Mouse (Mus musculus) CH12.LX (cell line): ENCODE results near the gene Trpt1. TPM values are rescaled to one million over a fixed set of nuclear protein-coding genes. Genes with fewer than 3 reads are reported as not detected.

Experiments
- DNase-seq: peaks from one replicate; pipeline ENCODE4 v3.0.0-alpha.2; 2013; ENCODE audit errors: extremely low read depth
- H3K27ac ChIP-seq: 2 replicates; pipeline ENCODE4 v1.5.1; 2012; ENCODE audit warnings: low read depth, mild to moderate bottlenecking, control low read depth, moderate library complexity; ENCODE audit not compliant: insufficient read depth
- H3K27me3 ChIP-seq: replicated peaks from 2 replicates; pipeline ENCODE3; 2012; ENCODE audit warnings: inconsistent platforms
- H3K36me3 ChIP-seq, 2 experiments: replicated peaks in 1 of 2; 2 replicates each; pipeline versions ENCODE3 to v1.6.1; 2012; ENCODE audit warnings: inconsistent platforms in 1 of 2, low read length in 1 of 2, mild to moderate bottlenecking in 1 of 2, mixed read lengths in 1 of 2, moderate library complexity in 1 of 2; ENCODE audit not compliant: control insufficient read depth in 1 of 2, insufficient read depth in 1 of 2
- H3K4me1 ChIP-seq, 2 experiments: 2 replicates each; pipeline ENCODE4 v1.6.1; 2012; ENCODE audit warnings: inconsistent platforms in 1 of 2, moderate library complexity in 1 of 2; ENCODE audit not compliant: insufficient read depth in 2 of 2, control insufficient read depth in 1 of 2
- H3K4me2 ChIP-seq: 2 replicates; pipeline ENCODE4 v1.6.1; 2012; ENCODE audit warnings: low read depth, mild to moderate bottlenecking, control low read depth; ENCODE audit not compliant: poor library complexity, insufficient read depth, severe bottlenecking
- H3K4me3 ChIP-seq, 3 experiments: fragments of 150-350 bp in 1 of 3; sonication (generic) in 1 of 3; replicated peaks in 1 of 3; 2 replicates each; pipeline versions ENCODE3 to v1.5.1; 2011 to 2012; ENCODE audit warnings: low read depth in 2 of 3, low read length in 2 of 3, mild to moderate bottlenecking in 2 of 3, moderate library complexity in 2 of 3, control low read depth in 1 of 3, improper control_type of control experiment in 1 of 3, inconsistent platforms in 1 of 3, mixed read lengths in 1 of 3; ENCODE audit not compliant: poor library complexity in 1 of 3
- H3K79me2 ChIP-seq: replicated peaks from 2 replicates; pipeline ENCODE4 v1.6.1; 2012; ENCODE audit warnings: mild to moderate bottlenecking, moderate library complexity; ENCODE audit not compliant: control insufficient read depth, poor library complexity, insufficient read depth, severe bottlenecking; ENCODE audit errors: extremely low read depth
- H3K9ac ChIP-seq: 2 replicates; pipeline ENCODE4 v1.6.1; 2012; ENCODE audit warnings: low read depth, mild to moderate bottlenecking, control low read depth, moderate library complexity; ENCODE audit not compliant: insufficient read depth
- H3K9me3 ChIP-seq: replicated peaks from 2 replicates; pipeline ENCODE3; 2012; ENCODE audit warnings: low read length, inconsistent platforms, mixed read lengths
- JUND ChIP-seq: conservative IDR thresholded peaks from 2 replicates; pipeline ENCODE4 v1.6.1; 2011; ENCODE audit warnings: low read depth, low read length, improper control_type of control experiment
- MAFK ChIP-seq: IDR thresholded peaks from 2 replicates; pipeline ENCODE4 v1.6.1; 2011; ENCODE audit warnings: low read length, improper control_type of control experiment; ENCODE audit not compliant: insufficient replicate concordance
- MAZ ChIP-seq: IDR thresholded peaks from 2 replicates; pipeline ENCODE4 v1.6.1; 2012; ENCODE audit warnings: low read depth, mild to moderate bottlenecking, inconsistent platforms, low read length, improper control_type of control experiment, moderate library complexity
- MXI1 ChIP-seq: IDR thresholded peaks from 2 replicates; pipeline ENCODE4 v1.6.1; 2011; ENCODE audit warnings: mild to moderate bottlenecking, low read depth, low read length, improper control_type of control experiment
- NELFE ChIP-seq: IDR thresholded peaks from 2 replicates; pipeline ENCODE4 v1.6.1; 2011; ENCODE audit warnings: low read depth, low read length, improper control_type of control experiment
- ZKSCAN1 ChIP-seq: IDR thresholded peaks from 2 replicates; pipeline ENCODE4 v1.6.1; 2012; ENCODE audit warnings: low read depth, inconsistent platforms, low read length, improper control_type of control experiment, borderline replicate concordance
- ZNF384 ChIP-seq: IDR thresholded peaks from 2 replicates; pipeline ENCODE4 v1.6.1; 2012; ENCODE audit warnings: low read depth, low read length, improper control_type of control experiment, inconsistent platforms
- dilution Hi-C: fragments of 300-500 bp; cut with MboI; formaldehyde crosslinking; loops from 2 replicates; pipeline ENCODE4 v1.14.3; 2020; ENCODE audit warnings: low sequenced_read_pairs; ENCODE audit not compliant: extremely low pct_unique_long_range_greater_than_20kb, extremely low pct_ligation_motif_present
- in situ Hi-C: fragments of 300-500 bp; cut with MboI; formaldehyde crosslinking; loops from 3 replicates; pipeline ENCODE4 v1.14.3; 2019; ENCODE audit warnings: low sequenced_read_pairs, low pct_ligation_motif_present, low pct_unique_long_range_greater_than_20kb, mixed read lengths
- polyA plus RNA-seq: library from polyadenylated mRNA; unstranded; fragments of >175 nt; gene quantifications from 2 replicates; pipeline ENCODE4 v1.2.1, GENCODE M21; 2012; ENCODE audit warnings: low read depth; ENCODE audit not compliant: insufficient read length
- total RNA-seq, 2 experiments: library from RNA; depleted of rRNA; stranded (reverse); fragments of 300-350 nt in 1 of 2; fragments of >200 nt in 1 of 2; gene quantifications; 2 replicates each; pipeline ENCODE4 v1.2.3; 2012 to 2014

The Trpt1 gene
- total and polyA plus RNA-seq, 3 experiments = 3.1 to 4.7 (median 3.4) TPM

- no peak overlapping the region for H3K9ac ChIP-seq
- in situ Hi-C loops = no loop called here
- no peak overlapping the region for H3K4me3 ChIP-seq
- peaks cover 2% of the 10 kb centered on the region; the same call in 1 of the 2 replicates for H3K79me2 ChIP-seq
- TF ChIP-seq ZKSCAN1 (no peak), MAFK (no peak)
- peaks cover 12 to 39% of the 10 kb centered on the region in 2 experiments for H3K4me1 ChIP-seq
- dilution Hi-C loops = no loop called here
- no peak overlapping the region for H3K27ac ChIP-seq
- H3K27me3 ChIP-seq = no peaks in the 10 kb centered on the region
- H3K4me2 ChIP-seq = no peak overlapping the region
- no peaks in the 10 kb centered on the region for H3K9me3 ChIP-seq
- H3K36me3 ChIP-seq = peaks cover 15 to 45% of the 10 kb centered on the region in 2 experiments
- no peak for DNase-seq
Observed at GRCm38 (mm10) chr19:6983621-6984020, 12.3 kb upstream of the Trpt1 start.

GRCm38 (mm10) chr19:6985300-6985699 lies 10.6 kb upstream of the Trpt1 start:
- Histone ChIP-seq H3K9ac (no peak overlapping the region), H3K4me2 (no peak overlapping the region), H3K4me3 (no peak overlapping the region), H3K27ac (no peak overlapping the region), H3K9me3 (no peaks in the 10 kb centered on the region), H3K79me2 (no peaks in the 10 kb centered on the region), H3K36me3 (peaks cover 15 to 50% of the 10 kb centered on the region in 2 experiments), H3K27me3 (no peaks in the 10 kb centered on the region), H3K4me1 (peaks cover 11 to 32% of the 10 kb centered on the region in 2 experiments)
- in situ Hi-C loops = no loop called here
- DNase-seq = no peak
- dilution Hi-C loops = no loop called here
- TF ChIP-seq NELFE (no peak), MAZ (no peak)

GRCm38 (mm10) chr19:6985951-6986708 lies 9.8 kb upstream of the Trpt1 start:
- no peak for DNase-seq
- H3K27ac ChIP-seq = no peak overlapping the region
- H3K9ac ChIP-seq = peak overlapping the region; percentile 64; the same call in 1 of the 2 replicates
- peaks cover 15 to 50% of the 10 kb centered on the region in 2 experiments for H3K36me3 ChIP-seq
- H3K4me3 ChIP-seq = peak overlapping the region; percentile 73 to 81 (median 76)
- H3K27me3 ChIP-seq = no peaks in the 10 kb centered on the region
- peaks cover 11 to 28% of the 10 kb centered on the region in 2 experiments for H3K4me1 ChIP-seq
- peak overlapping the region; percentile 53 for H3K4me2 ChIP-seq
- dilution Hi-C loops = no loop called here
- H3K9me3 ChIP-seq = no peaks in the 10 kb centered on the region
- H3K79me2 ChIP-seq = no peaks in the 10 kb centered on the region
- in situ Hi-C loops = no loop called here
- TF ChIP-seq NELFE (no peak), ZNF384 (no peak), JUND (no peak), MXI1 (no peak)
